Mouse (Mus musculus) small intestine, adult 2 months (tissue): ENCODE measurements around the gene Gga2.

Experiments used
- CTCF ChIP-seq: fragments of 200-500 bp; IDR thresholded peaks from 2 replicates; pipeline ENCODE4 v1.5.1; 2012; ENCODE audit warnings: low read depth, mild to moderate bottlenecking, control low read depth, inconsistent platforms, low read length, moderate library complexity, mixed read lengths; ENCODE audit not compliant: insufficient replicate concordance, insufficient read length; ENCODE audit errors: extremely low read depth
- POLR2A ChIP-seq: fragments of 200-500 bp; IDR thresholded peaks from 2 replicates; pipeline ENCODE4 v1.6.1; 2012; ENCODE audit warnings: low read depth, mild to moderate bottlenecking, control low read depth, inconsistent platforms, low read length, moderate library complexity

DNA sequence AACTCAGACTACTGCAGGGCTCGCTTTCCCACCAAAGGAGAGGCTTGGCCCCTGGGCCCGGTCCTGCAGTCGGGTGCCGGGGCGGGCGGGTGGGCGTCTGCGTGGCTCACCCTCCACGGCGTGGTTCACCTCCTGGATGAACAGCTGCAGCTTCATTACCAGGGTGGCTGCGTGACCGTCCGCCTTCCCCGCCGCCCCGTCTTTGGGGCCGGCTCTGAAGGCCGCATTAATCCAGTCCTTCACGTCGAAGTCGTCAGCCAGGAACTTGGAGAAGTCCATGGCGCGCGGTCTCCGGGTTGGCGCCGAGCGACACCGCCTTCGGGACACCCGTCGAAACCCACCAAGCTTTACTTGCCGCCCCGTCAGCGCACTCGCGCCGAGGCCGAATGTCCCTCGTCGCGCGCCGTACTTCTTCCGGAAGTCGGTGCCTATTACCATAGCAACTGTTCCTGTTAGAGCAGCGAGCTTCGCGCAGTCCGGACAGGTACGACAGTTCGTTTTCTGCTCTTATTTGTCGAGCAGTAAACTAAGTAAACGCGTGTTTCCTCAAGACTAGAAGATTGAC is 39.6 kb downstream of the Gga2 start, which contains the start of gene Cog7:
- TF ChIP-seq POLR2A (no peak; the same call in 1 of the 2 replicates), CTCF (no peak)
